Mouse (Mus musculus) embryonic fibroblast, embryonic 13.5 days (primary cell): ENCODE data around the gene Rtl1.

ENCODE experiments used
- CTCF ChIP-seq: IDR thresholded peaks from 2 replicates; pipeline ENCODE4 v1.5.1; 2011; ENCODE audit warnings: mild to moderate bottlenecking, control low read depth, low read length, moderate library complexity, borderline replicate concordance; ENCODE audit not compliant: insufficient read depth
- POLR2A ChIP-seq: IDR thresholded peaks from 2 replicates; pipeline ENCODE4 v1.6.1; 2011; ENCODE audit warnings: low read depth, mild to moderate bottlenecking, control low read depth, low read length, moderate library complexity

DNA sequence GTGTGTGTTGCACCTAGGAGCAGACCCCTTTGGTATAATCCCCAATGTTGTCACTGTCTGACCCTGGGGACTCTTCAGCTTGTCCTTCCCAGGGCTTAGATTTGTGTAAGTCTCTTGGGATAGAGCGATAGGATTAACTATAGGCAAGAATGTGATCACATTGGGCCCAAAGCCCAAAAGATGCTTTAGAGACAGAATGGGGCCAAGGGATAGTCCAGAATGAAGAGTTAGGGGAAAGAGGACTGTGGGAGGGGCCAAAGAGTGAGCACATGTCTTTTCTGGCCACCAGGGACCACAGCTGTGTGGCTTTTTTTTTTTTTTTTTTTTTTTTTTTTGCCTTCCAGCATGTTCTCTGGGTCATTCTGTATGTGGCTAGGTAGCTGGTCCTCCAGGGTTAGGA is 46.6 kb downstream of the Rtl1 start:
- TF ChIP-seq CTCF, result no peak
- TF ChIP-seq POLR2A, result no peak
